Mouse (Mus musculus): ENCODE data around the gene Abhd17b. TPM values are rescaled to one million over a fixed set of nuclear protein-coding genes. Genes with fewer than 3 reads are reported as not detected.

Gene Abhd17b
- polyA plus RNA-seq, 1 experiment from 2014 or later, result 41.4 TPM

Other genes starting within 250 kb of the Abhd17b start
- 0.06 and 0.12 TPM in 2 replicates for gene Gda, start 179.7 kb upstream of the Abhd17b start, polyA plus RNA-seq (2016; fragmentation: Nextera tagmentation; extraction: Ambion mirVana)
- 55.3 and 57.0 TPM in 2 replicates for gene 1110059E24Rik, start 209 bp upstream of the Abhd17b start, polyA plus RNA-seq (2016; fragmentation: Nextera tagmentation; extraction: Ambion mirVana)
- gene Cemip2, start 125.2 kb downstream of the Abhd17b start, polyA plus RNA-seq (2016; fragmentation: Nextera tagmentation; extraction: Ambion mirVana), result 51.7 and 55.0 TPM in 2 replicates

Data from embryonic facial prominence, embryonic 12.5 days (tissue).